Mouse (Mus musculus) brain, embryonic 14.5 days (tissue): ENCODE data around the gene Ms4a12.

Source experiments
- CTCF ChIP-seq: fragments of 200-500 bp; IDR thresholded peaks from 2 replicates; pipeline ENCODE4 v1.5.1; 2012; ENCODE audit warnings: inconsistent platforms, mild to moderate bottlenecking, moderate library complexity, borderline replicate concordance; ENCODE audit not compliant: insufficient read depth, insufficient read length; ENCODE audit errors: extremely low read depth
- POLR2A ChIP-seq: fragments of 200-500 bp; IDR thresholded peaks from 2 replicates; pipeline ENCODE4 v1.6.1; 2012; ENCODE audit warnings: mild to moderate bottlenecking, inconsistent platforms, borderline replicate concordance; ENCODE audit not compliant: poor library complexity, insufficient read depth, insufficient read length, severe bottlenecking; ENCODE audit errors: extremely low read depth

- TF ChIP-seq POLR2A: no peak
- no peak for TF ChIP-seq CTCF
Measured at GRCm38 (mm10) chr19:11266956-11267355, 34.7 kb upstream of the Ms4a12 start.
